Mouse (Mus musculus) lung, postnatal 25 days (tissue): ENCODE data around the gene Ly75.

Experiments
- DNase-seq: peaks from one replicate; pipeline ENCODE4 v3.0.0; 2022; ENCODE audit warnings: low spot score

Ly75 gene

DNA sequence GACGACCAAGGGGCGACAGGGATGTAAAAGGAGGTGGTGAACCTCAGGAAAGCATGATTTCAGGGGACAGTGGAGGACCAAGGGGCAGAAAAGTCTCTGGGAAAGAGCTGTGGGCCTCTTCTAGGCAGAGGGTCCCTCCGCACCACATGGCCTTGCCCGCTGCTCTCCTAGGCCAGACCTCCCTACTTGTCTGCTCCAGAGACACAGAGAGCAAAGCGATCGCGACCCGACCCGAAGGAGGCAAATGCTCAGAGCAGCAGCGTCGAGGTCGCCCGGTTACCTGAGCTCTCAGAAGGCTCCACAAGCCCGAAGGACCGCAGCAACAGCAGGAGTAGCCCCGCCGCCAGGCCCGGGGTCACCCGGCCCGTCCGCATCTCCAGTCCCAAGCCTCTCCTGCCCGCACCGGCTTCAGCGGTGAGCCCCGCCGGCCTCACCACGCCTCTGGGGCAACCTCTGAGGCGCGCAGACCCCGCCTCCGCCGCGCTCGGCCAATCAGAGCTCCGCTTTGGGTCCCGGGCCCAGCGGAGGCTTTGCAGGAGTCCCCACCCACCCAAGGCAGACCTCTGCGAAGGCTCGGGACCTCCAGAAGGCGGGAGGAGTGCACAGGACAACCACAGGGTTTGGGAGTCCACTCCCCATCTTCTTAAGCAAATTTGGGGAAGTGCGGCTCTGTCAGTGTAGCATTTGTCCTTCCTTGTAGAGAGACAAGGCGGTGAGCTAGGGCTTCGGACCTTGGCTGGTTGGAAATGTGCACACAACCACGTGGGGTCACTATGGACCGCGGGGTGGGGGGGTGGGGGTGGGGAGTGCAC lies at the start of gene Ly75:
Ly75 (minus strand) TSS at position 446 of the 812 bp plus-strand sequence.
- peak; percentile 92 for DNase-seq

DNA sequence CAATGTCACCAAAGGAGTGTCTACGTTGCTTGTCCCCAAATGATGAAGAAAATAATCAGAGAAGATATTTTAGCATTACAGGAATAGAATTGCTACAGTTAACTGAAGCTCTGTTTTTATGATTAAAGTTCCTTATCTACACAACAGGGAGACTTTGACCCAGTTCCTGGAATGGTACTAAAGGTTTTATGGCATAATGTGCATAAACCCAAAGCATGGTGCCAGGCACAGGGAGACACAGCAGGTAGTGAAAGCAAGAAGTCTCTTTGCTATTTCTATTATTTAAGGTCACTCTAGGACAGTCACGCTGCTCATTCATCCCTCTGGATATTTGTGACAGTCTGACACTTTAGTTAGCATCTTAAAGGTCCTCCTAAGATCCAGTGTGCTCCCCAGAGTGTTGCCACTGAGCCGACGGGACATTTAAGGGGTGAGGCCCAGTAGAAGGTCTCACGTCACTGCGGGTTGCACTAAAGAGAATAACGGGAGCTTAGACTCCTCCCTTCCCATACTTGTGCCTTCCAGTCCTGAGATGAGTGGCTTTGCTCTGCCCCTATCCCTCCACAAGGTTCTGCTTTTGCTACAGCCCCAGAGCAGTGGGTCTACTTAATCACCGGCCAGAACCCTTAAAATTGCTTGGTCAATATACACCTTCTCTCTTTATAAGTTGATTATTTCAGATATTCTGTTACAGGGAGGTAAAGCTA lies 47.4 kb upstream of the Ly75 start:
- DNase-seq = no peak

DNA sequence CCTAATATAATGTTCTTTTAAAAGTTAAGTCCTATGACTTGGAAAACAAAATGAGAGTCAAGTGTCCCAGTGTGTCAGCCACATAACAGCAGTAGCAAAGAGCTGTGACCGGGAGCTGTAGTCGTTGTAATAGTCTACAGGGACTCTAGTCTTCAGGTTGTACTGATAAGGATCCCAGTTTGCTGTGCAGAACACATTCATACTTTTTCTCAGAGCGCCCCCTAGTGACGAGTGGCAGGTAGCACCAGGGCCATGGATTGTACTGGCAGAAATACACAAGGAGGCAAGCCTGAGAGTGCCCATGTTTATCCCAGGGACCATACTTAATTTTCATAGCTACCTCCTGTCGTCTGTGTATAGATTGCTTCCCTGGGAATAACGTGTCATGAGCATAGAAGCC lies 35.0 kb upstream of the Ly75 start:
- DNase-seq = peak; percentile 68

DNA sequence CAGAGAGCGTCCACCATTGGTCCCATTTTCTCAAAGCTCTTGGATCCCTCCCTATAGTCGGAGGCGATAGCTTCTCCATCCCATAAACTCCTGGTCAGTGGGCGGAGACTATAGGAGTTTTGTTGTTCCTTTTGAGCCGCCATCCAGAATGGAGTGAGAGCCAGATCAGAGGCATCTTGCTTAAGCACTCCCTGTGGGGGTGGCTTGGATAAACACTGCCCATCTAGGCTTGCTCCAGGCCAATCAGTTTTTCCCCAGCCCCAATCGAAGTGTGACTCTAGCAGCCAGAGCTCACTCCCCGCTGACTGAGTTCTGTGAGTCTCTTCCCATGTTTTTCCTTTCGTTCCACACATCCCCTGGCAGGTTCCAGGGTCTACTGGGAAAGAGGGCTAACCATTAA lies 31.2 kb upstream of the Ly75 start:
- DNase-seq = no peak

DNA sequence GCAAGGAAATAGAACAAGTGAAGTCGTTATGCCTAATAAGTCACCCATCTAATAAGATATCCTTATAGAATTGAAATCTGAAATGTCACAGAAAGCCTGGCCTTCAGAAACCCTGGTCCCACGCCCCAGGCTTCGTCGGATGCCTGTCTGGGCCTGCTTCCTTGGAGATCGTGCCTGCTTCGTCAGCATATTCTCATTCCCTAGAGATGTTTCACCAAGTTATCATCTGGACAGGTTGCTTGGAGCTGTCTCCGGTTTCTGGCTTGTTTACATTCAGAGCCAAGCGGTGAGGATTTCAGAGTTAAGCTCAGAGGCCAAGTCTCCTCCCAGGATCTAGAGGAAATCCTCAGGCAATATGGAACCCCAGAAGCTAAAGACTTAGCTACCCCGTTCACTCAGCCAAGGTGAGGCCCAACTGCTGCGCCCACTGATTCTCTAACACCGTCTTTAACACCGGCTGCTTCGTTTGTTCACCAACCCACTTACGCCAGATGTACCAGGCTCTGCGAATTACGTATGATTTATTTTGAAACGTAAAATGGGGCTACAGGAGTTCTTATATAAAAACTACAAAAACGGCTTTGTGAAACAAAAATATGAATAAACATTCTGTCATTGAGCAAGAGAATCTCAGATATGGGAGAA lies 30.0 kb upstream of the Ly75 start:
- no peak for DNase-seq

DNA sequence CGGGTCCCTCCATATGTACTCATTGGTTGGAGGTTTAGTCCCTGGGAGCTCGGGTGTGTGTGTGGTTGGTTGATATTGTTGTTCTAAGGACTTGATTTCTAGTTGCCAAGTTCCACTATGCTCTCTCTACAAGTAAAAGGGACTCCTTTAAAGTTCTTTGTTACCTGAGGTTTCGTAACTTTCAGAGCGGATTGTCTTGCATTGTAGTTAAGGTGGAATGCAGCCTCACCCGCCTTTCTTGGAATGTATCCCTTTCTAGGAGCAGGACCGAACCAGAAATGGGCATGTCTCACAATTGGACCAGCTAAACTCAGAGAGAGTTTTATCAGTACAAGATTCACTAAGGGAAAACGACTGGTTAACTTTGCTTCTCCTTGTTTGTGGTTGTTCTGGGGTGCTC lies 28.1 kb upstream of the Ly75 start:
- DNase-seq = no peak

DNA sequence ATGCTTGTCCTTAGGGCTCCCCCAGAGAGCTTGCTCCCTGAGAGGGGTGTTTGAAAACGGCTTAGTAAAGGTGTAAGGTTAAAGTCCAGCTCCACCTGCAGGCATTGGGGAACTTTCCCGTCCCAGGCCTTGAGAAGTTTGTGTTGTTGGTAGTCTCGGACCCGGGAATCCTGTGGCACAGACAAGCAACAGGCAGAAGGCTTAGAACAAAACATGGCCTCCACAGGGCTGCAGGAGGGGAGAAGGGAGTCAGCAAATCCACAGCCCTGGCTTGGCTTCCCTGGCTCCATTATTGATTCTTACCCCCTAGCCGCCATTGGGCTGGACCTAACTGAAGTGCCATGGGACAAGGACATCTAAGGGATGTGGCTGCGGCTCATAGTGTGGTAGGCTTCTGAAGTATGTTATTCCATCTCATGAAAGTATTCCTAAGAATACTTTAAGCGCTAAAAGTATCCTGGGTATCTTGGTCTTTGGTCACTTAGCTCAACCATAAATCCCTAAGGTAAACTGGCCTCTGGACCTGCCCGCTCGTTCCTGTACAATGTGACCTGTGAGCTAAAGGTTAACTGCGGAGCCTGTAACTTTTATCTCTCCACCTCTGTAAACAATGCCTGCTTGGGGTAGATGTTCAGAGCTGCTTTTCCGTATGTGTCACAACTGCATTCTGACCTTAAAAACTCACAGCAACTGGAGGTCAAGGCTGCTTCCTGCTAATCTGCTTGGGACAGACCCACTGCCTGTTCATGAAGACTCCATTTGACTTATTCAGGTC lies 27.1 kb upstream of the Ly75 start:
- DNase-seq = no peak

DNA sequence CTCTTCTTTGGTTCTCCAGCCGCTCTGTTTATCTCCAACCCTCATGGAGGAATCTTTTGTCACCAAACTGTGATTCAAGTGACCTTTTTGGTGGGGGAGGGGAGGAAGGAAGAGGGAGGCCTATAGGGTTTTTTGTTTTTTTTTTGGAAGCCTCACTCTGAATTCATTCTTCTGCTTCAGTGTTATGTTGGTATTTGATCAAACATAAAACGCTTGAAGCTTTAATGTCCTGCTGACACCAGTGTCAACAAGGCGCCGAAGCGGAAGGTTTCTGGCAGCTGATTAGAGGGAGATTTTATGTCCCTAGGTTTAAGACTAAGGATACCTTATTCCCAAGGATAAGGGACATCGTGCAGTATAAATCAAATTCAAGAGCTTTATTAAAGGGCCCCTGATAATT lies 26.1 kb upstream of the Ly75 start:
- no peak for DNase-seq

DNA sequence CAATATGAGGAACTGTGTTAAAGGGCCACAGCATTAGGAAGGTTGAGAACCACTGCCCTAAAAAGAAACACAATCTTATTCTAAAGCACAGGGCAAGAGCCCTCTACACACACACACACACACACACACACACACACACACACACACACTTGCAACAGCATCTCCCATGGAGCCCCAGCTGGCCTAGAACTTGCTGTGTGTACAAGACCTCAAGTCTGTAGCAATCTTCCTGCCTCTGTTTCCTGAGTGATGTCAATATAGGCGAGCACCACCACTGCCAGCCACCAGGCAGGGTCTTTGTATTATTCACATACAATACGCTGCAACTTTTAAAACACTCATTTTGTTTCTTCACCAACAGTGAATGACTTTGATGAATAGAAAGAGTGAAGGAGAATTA lies 24.3 kb upstream of the Ly75 start:
- DNase-seq = no peak

DNA sequence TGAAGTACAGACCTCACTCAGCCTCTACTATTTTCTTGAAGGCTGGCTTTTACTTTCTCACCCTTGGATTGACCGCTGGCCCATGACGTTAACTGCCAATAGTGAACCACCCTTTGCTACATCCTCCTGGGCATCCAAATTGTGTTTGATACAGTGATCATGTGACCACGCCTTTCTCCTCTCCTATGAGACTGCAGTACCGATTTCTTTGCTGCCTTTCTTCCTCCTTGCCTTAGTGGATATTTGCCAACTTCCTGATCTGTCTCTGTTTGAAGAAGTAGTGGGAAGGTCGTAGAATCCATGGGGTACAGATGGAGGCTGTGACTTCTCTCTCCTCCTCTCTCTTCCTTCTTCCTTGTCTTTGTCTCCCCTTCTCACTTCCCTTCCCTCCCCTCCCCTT lies 22.3 kb upstream of the Ly75 start:
- peak; percentile 10 for DNase-seq

DNA sequence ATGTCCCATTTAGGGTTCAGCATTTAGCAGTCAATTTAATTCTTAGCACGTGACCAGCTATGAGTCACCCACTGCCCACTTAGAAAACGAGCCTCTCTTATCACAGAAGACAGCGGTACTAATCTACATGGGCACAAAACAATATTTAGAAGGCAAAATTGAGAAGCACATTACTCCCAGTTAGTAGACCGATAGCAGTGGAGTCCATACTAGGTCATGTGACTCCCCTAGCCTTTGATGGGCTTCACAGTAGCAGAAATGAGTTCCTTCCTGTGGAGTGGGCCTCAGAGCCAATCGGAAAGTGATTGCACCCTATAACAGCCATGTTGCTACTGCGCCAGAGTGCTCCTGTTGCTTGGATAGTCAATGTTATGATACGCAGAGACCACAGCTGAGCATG lies 21.7 kb upstream of the Ly75 start:
- DNase-seq = no peak

DNA sequence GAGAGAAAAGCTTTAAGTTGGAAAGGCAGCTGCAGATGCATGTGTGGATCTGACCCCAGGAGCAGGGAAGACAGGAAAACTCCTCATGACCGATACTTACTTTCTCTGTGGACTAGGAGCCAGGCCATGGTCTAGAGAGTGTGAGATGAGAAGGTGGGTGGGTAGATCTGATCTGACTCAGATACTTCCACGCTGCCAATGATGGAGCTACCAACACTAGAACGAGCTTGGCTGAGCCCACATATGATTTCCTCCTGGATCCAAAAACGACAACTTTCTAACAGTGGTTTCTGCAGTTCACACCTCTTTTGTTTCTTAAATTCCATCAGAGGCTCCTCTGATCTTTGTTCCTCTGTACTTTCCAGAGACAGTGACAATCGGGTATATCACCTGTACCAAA lies 18.6 kb upstream of the Ly75 start:
- DNase-seq = no peak

DNA sequence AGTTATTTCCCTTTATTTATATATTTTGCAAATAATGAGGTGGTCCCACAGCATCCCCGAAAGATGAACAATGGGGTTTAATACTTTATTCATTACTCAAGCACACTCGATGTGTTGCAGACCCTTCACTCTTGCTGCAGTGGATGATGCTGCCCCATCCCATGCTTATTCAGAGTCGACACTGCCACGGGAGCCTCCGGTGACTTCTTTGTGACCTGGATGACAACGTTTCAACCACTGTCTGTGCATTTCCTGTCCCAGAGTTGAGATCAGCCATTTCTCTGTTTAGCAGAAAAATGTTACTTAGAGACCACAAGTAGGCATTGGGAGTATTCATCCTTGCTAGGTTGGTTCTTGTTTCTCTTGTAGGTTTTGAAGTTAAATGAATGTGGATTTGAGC lies 10.7 kb upstream of the Ly75 start:
- DNase-seq = no peak

DNA sequence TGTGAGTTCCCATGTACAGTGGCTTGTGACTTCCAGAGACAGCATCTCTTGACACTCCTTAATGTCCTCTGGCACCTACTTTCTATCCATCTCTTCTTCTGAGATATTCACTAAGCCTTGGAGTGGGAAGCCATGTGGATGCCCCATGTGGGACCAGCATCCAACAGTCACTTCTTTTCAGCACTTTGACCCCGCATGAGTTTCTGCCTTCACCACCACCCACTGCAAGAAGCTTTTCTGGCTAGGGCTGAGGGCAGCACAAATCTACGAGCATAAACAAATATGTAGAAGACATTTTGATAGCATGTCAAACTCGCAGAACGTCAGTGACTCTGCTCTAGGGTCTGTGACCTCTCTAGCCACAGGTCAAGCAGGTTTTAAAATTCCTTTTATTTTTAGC lies 9.2 kb upstream of the Ly75 start:
- DNase-seq = no peak

DNA sequence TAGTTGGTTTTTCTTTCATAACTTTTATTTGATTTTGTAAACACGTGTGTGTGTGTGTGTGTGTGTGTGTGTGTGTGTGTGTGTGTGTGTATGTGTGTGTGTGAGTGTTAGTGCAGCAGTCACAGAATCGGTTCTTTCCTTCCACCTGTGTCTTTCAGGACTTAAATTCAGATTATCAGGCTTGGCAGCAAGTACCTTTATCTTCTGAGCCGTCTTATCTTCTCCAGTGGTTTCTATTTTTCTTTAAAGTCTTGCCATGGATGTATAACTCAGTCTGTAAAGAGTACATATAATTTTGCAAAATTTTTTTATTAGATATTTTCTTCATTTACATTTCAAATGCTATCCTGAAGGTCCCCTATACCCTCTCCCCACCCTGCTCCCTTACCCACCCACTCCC lies 4.3 kb upstream of the Ly75 start:
- DNase-seq = no peak

DNA sequence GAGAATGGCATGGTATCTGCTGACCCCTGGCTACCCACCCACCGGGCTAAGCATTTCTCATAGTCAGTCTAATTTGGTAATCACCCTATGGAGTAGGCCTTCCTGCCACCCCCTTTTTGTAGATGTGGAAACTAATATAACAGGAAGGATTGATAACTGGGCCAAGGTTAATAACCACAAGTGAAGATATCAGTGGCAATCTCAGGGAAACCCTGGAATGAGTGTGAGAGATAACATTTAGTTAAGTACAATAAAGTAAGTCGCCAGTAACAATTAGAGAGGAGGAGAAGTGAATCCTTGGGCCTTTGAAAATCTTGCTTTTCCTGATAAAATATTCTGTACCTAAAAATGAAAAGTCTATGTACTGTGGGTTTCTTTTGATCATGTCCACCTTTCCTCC lies 3.7 kb upstream of the Ly75 start:
- DNase-seq = no peak

DNA sequence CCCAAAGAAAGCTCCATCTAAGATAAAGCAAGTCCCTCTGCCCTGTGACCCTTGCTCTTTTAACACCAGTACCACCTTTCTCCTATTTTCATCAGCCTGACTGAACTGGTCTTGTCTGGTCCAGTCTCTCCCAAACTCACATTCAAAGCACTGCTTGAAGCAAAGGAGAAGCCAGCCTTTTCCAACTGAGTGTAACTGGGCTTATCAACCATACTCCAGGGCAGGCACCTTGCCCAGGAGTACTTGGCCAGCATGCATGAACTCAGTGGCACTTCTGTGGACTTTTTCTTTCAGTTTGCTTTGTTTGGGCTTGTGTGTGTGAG lies 1.6 kb upstream of the Ly75 start:
- DNase-seq = peak; percentile 77

DNA sequence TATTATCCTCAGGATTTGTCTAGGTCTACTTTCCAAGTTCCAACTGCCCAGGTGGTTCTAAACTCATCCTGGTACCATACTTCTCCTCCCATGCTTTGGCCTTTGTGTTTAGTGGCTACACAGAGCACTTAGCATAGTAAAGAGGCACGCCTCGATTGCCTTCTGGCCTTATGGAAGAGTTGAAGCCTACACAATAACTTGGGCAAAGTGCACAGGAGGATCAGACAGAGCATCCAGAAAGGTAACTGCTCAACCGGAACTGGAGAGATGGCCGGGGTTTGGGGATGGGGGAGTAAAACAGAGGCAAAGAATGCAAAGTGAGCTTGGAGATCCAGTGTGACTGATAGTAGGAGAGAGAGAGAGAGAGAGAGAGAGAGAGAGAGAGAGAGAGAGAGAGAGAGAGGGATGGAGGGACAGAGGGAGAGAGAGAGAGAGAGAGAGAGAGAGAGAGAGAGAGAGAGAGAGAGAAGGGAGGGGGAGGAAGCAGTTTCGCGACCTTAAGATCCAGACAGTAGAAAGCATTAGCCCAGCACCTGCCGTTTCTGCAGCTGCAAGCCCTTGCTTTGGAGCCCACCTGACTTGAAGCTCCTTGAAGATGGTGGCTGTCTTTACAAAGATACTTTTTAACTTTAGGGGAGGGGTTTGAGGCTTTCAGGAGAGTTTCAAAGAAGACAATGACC lies 1.1 kb upstream of the Ly75 start:
- DNase-seq = no peak

DNA sequence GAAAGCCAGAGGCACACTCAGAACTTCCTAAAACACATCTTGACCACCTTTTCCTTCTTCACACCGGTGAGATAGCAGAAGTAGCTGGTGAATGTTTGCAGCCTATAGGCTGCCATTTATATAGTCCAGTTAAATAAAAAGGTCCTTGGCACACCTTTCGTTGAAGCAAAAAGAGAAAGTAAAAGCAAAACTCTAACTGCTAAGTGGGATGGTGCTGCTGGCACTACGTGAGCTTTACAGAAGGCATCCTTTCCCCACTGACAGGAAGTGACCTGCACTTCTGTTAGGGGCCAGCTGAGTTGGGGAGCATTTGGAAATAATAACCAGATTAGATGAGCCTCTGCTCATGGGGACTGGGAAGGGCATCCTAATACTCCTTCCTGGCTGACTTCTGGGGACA lies 757 bp downstream of the Ly75 start:
- no peak for DNase-seq

DNA sequence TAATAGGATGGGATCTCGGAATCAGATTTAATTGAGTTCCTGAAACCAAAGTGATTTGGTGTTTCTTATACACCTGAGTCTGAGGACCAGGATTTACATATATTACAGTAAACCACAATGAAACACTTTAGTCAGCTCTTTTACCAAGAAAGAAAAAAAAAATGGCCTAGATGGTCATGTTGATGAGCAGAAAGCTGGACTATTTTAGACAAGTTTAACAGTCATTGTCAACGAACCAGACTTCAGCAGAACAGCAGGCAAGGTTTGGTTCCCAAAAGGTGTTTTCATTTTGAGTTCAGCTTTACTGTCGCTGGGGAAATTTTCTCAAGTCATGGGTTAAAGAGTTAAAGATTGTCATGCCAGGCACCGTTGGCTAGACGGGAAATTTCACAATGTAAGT lies 5.8 kb downstream of the Ly75 start:
- DNase-seq = no peak

DNA sequence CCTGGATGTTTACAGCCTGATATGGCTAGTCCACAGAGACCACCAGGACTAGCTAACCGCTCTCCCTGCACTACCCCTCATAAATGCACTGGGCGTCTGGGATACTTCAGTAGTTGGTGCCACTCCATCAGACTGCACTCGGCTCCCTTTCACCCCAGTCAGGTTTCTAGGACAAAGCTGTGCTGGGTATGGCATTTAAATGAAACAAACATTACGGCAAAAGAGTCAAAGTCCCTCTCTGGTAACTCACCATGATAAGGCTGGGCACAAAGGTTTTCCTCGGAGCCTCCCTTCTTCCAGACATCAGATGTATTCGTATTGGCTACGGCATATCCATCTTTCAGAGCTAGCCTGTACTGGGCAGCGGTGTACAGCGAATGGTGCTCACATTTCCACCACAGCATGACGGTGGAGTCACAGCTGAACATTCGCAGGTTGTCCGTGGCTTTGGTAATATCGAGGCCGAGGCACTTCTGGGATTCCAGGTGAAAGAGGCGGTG lies 7.4 kb downstream of the Ly75 start:
- no peak for DNase-seq

DNA sequence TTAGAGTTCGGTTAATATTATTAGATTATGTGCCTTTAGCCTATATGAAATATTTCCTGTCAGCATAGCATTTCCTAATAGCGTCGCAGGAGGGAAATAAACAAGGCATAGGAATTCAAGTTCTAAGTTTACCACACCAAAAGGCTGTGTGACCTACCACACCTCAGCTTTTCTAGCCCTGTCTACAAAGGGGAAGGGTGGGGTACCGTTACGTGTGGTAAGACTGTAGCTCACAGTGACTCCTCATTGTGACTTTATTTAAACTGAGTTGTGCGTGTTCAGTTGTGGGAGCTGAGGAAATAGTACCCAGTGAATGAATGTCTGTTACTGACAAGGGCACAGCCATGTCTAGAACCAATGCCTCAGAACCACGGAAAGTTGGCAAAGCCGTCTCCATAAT lies 8.0 kb downstream of the Ly75 start:
- DNase-seq = no peak
